Mouse (Mus musculus) midbrain, embryonic 11.5 days (tissue): Measurements from ENCODE around the gene Agk. TPM values are rescaled to one million over a fixed set of nuclear protein-coding genes. Genes with fewer than 3 reads are reported as not detected.

ENCODE experiments used
- ATAC-seq: fragments of 200-750 bp; cut with Nextera tagmentation; 2 replicates; pipeline ENCODE4 v1.8.0; 2017; ENCODE audit warnings: moderate TSS enrichment, moderate library complexity; ENCODE audit not compliant: low FRiP score
- DNase-seq: peaks from one replicate; pipeline ENCODE4 v3.0.0; 2015; ENCODE audit warnings: low spot score; ENCODE audit errors: missing footprints
- H3K27ac ChIP-seq: fragments of 300-500 bp; sonication (generic); 2 replicates; pipeline ENCODE4 v1.5.1; 2014; ENCODE audit warnings: low read depth, low read length
- H3K27me3 ChIP-seq: fragments of 300-500 bp; sonication (generic); 2 replicates; pipeline ENCODE4 v1.6.1; 2014; ENCODE audit warnings: mild to moderate bottlenecking, low read length, moderate library complexity, mixed read lengths; ENCODE audit not compliant: control insufficient read depth, insufficient read depth
- H3K36me3 ChIP-seq: fragments of 300-500 bp; sonication (generic); 2 replicates; pipeline ENCODE4 v1.6.1; 2014; ENCODE audit warnings: mild to moderate bottlenecking, low read length, moderate library complexity, mixed read lengths; ENCODE audit not compliant: control insufficient read depth, insufficient read depth
- H3K4me1 ChIP-seq: fragments of 300-500 bp; sonication (generic); 2 replicates; pipeline ENCODE4 v1.6.1; 2014; ENCODE audit warnings: low read length; ENCODE audit not compliant: control insufficient read depth, insufficient read depth
- H3K4me2 ChIP-seq: fragments of 300-500 bp; sonication (generic); 2 replicates; pipeline ENCODE4 v1.6.1; 2014; ENCODE audit warnings: mild to moderate bottlenecking, moderate library complexity
- H3K4me3 ChIP-seq: fragments of 300-500 bp; sonication (generic); 2 replicates; pipeline ENCODE4 v1.5.1; 2014; ENCODE audit warnings: low read depth, low read length
- H3K9ac ChIP-seq: fragments of 300-500 bp; sonication (generic); 2 replicates; pipeline ENCODE4 v1.6.1; 2014; ENCODE audit warnings: low read length
- H3K9me3 ChIP-seq: fragments of 300-500 bp; sonication (generic); 2 replicates; pipeline ENCODE4 v1.6.1; 2016; ENCODE audit warnings: low read length; ENCODE audit not compliant: control insufficient read depth
- WGBS: fragments of 180-500 bp; shearing (Covaris S2); extraction: QIAGEN DNeasy Blood & Tissue Kit; methylation state at CpG from one replicate; pipeline ENCODE4 v1.1.7; 2014; 5-methylcytosine and 5-hydroxymethylcytosine counted together
- polyA plus RNA-seq: library from polyadenylated mRNA; unstranded; fragments of >200 nt; fragmentation: Nextera tagmentation; extraction: Ambion mirVana; gene quantifications from 2 replicates; pipeline ENCODE4 v1.2.1, GENCODE M21; 2014

Gene Agk
- polyA plus RNA-seq, 1 experiment from 2014 or later: 39.4 TPM

DNA sequence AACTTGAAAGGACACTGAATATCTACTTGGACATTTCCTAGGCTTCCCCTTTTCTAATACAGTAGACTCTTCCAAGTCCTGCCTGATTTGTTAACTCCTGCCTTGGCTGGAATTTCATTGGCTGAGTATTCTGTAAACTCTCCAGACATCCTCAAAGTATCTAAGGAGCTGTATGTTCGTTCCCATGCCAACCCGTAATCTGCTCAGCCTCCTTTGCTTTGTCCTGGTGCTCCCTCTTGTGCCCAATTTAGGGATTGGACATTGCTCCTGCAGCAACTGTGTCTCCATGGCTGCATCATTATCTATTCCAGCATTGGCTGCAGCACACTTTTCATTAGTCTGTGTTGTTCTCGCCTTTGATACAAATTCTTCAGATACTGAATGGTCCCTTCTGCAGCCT is 68.2 kb downstream of the Agk start:
- Histone ChIP-seq H3K4me1 (no peaks in the 10 kb centered on the region), H3K27ac (no peak overlapping the region), H3K9ac (no peak overlapping the region), H3K4me2 (no peak overlapping the region), H3K36me3 (peaks cover 2% of the 10 kb centered on the region; the same call in 1 of the 2 replicates), H3K9me3 (no peaks in the 10 kb centered on the region), H3K4me3 (no peak overlapping the region), H3K27me3 (no peaks in the 10 kb centered on the region)
- ATAC-seq (peak; percentile 95), DNase-seq (peak; percentile 96)
- 13% methylated on average over 3 of the region's 3 CpGs for WGBS

DNA sequence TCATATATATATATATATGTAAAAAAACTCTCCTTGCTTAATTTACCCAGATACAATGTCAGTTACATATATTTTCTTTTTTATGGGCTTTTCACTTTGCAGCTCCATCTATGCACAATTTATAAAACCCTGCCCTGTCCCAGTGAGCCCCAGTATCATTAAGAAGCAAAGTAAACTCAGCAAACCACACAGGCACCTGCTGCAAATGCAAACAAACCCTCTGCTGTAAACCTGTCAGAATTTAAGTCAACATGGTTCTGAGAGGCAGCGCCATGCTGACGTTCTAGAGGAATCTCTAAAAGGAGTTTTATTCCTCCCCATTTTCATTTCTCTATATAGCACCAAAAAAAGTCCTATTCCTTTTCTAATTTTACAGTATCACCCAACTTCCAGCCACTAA is 77.1 kb downstream of the Agk start:
- DNase-seq: no peak
- WGBS: 94% methylated on average over 2 of the region's 2 CpGs
- Histone ChIP-seq H3K4me2 (no peak overlapping the region), H3K9ac (no peak overlapping the region), H3K4me3 (no peak overlapping the region), H3K4me1 (no peaks in the 10 kb centered on the region), H3K9me3 (no peaks in the 10 kb centered on the region), H3K36me3 (peaks cover 11% of the 10 kb centered on the region; the same call in 1 of the 2 replicates), H3K27ac (no peak overlapping the region), H3K27me3 (no peaks in the 10 kb centered on the region)
- ATAC-seq: no peak

DNA sequence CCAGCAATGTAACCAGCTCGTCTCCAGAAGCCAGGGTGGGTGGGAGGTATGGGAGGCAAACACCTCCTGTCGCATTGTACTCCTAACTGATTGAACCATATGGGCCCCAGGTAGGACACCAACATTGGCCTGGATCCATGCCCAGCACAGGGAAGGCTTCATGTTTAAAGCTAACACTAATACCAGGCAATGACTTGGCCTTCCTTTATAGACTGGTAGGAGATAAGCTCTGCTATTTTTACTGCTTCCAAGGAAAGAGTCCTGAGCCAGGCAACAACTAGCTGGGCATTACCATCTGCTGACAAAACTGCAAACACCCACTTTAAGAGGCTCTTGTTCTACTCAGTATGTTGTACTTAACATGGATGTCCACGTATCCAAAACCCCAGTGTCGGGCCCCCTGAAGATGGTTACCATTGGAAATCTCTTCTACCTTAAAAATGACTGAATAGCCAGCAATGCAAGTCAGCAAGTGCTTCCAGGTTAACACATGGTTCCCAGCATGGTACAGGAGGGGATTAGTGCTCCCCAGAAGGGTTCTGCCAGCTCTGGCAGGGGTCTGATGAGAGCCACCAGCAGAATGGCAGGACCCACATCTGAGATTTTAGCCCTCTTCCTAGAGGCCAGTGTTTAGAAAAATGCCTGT is 78.8 kb downstream of the Agk start:
- Histone ChIP-seq H3K9me3 (no peaks in the 10 kb centered on the region), H3K27me3 (no peaks in the 10 kb centered on the region), H3K36me3 (peaks cover 11% of the 10 kb centered on the region; the same call in 1 of the 2 replicates), H3K4me1 (no peaks in the 10 kb centered on the region), H3K9ac (no peak overlapping the region), H3K4me3 (no peak overlapping the region), H3K4me2 (no peak overlapping the region), H3K27ac (no peak overlapping the region)
- WGBS: 91% methylated on average over 4 of the region's 4 CpGs
- ATAC-seq (no peak), DNase-seq (no peak)

DNA sequence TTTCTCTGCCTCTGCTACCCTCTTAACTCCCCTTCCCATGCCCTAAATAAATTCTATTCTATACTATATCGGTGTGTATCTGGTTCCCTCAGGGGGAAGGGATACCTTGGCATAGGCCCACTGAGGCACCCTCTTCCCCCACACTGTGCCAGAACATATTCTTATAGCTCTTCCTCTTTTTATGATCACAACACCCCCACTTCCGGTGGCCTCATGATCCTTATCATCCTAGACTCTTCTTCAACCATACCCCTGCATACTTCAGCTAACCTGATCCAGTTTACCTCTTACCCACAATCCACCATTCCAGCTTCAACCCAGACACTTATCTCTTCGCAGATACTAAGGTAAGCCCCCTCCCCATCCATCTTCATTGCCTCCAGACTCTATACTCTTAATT is 86.1 kb downstream of the Agk start:
- H3K4me1 ChIP-seq: no peaks in the 10 kb centered on the region
- 0 out of 2 replicates have a peak, but pooled peaks cover 2% of the 10 kb centered on the region for H3K36me3 ChIP-seq
- no peak for DNase-seq
- ATAC-seq: no peak
- no peak overlapping the region for H3K9ac ChIP-seq
- H3K27ac ChIP-seq: no peak overlapping the region
- no peaks in the 10 kb centered on the region for H3K9me3 ChIP-seq
- H3K4me3 ChIP-seq: no peak overlapping the region
- no peak overlapping the region for H3K4me2 ChIP-seq
- WGBS: 94% methylated on average over 3 of the region's 3 CpGs
- H3K27me3 ChIP-seq: no peaks in the 10 kb centered on the region

DNA sequence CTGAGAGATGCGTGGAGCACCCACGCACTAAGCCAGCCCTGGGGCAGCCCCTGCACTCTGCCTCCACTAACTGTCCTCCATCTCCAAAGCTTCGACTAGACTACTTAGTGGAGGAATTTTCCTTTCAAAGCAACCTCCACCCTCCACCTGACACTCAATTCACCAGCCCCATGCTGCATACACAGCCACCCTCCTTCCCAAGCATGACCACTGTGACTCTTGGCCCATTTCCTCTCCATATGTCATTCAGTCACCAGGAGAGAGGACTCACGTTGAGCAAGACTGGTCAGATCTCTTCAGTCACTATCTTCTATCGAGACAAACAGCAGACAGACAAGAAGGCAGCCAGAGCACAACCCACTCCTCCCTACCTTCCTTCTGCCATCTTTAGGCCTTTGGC is 88.1 kb downstream of the Agk start:
- H3K9ac ChIP-seq: no peak overlapping the region
- ATAC-seq (no peak), DNase-seq (no peak)
- H3K27me3 ChIP-seq: no peaks in the 10 kb centered on the region
- no peak overlapping the region for H3K4me2 ChIP-seq
- H3K4me1 ChIP-seq: no peaks in the 10 kb centered on the region
- no peaks in the 10 kb centered on the region for H3K36me3 ChIP-seq
- H3K27ac ChIP-seq: no peak overlapping the region
- WGBS: 88% methylated on average over 5 of the region's 5 CpGs
- H3K9me3 ChIP-seq: no peaks in the 10 kb centered on the region
- no peak overlapping the region for H3K4me3 ChIP-seq

DNA sequence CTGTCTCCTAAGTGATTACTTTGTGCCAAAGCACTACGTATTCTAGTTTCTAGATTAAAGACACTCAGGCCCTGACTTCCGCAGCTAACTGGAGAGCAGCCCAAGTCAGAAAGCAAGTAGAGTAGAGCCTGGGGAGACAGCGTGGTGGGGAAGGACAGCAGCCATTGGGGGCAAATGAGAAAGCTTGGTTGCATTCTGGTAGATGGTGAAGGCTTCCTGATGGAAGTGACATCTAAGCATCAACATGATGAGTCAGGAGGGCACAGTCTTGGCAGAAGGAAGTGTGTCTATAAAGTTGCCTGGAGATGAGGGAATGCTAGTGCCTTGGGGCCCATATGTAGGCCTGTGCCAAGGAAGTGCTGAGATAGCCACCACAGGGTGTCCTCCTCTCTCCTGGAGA is 88.6 kb downstream of the Agk start:
- DNase-seq (no peak), ATAC-seq (no peak)
- Histone ChIP-seq H3K9ac (no peak overlapping the region), H3K27me3 (no peaks in the 10 kb centered on the region), H3K27ac (no peak overlapping the region), H3K4me3 (no peak overlapping the region), H3K4me2 (no peak overlapping the region), H3K9me3 (no peaks in the 10 kb centered on the region), H3K4me1 (no peaks in the 10 kb centered on the region), H3K36me3 (no peaks in the 10 kb centered on the region)
- WGBS: 93% methylated on average over 3 of the region's 3 CpGs

DNA sequence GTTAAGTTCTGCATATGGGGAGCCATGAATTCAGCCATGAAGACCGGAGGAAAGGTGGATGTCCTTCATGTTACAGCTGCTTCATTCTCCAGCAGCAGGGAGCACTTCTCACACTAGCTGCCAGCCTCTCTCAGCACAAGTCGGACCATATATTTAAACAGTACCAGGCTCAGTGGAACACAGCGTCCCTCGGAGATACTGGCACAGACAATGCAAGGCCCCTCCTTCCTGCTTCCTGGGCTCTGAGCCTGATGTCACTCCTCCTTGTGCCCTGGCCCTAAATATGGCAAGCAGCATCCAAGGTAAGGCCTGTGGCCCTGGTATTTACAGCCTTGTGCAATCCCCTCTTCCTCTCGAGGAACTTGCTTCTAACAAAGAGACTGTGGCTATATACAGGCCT is 90.8 kb downstream of the Agk start:
- H3K4me1 ChIP-seq: no peaks in the 10 kb centered on the region
- no peak overlapping the region for H3K4me3 ChIP-seq
- H3K36me3 ChIP-seq: no peaks in the 10 kb centered on the region
- DNase-seq (no peak), ATAC-seq (no peak)
- H3K4me2 ChIP-seq: no peak overlapping the region
- no peaks in the 10 kb centered on the region for H3K27me3 ChIP-seq
- H3K9me3 ChIP-seq: no peaks in the 10 kb centered on the region
- H3K27ac ChIP-seq: no peak overlapping the region
- H3K9ac ChIP-seq: no peak overlapping the region
- 84% methylated on average over 5 of the region's 5 CpGs for WGBS

DNA sequence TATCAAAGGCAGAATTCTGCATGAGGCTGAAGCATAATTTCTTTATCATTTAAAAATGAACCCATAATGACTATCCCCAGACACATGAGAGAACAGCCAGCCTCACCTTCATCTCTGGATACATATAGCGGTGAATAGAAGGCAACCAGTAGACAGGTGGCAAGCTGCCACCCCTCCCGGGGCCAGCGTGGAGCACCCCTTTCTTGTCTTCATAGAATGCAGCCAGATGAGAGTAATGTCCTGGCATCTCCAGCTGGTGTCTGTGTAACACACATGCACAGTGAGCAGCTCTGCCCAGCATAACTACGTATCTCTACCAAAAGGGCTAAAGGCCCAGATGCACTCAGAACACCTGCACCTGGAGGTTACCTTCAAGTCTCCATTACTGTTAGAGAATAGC is 93.4 kb downstream of the Agk start:
- Histone ChIP-seq H3K4me1 (no peaks in the 10 kb centered on the region), H3K36me3 (no peaks in the 10 kb centered on the region), H3K4me3 (no peak overlapping the region), H3K9me3 (no peaks in the 10 kb centered on the region), H3K27me3 (no peaks in the 10 kb centered on the region), H3K9ac (no peak overlapping the region), H3K27ac (no peak overlapping the region), H3K4me2 (no peak overlapping the region)
- WGBS: 94% methylated on average over 4 of the region's 4 CpGs
- ATAC-seq: no peak
- no peak for DNase-seq

DNA sequence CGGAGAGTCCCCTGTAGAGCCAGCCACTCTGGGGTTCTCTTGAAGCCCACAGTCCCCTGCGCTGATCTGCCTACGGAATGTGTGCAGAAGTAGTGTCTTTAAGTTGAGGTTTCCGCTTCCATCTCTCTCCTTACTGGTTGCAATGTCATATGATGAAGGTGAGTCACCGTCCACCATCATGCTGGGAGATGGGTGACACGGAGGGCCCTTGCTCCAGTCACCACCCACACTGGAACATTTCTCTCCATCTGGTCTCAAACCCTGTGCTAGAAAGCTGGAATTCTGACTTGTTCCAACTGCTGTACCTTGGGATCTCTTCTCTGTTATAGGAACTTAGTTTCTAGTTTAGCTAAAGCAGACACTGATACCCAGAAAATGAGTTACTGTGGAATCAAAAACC is 96.1 kb downstream of the Agk start:
- DNase-seq (no peak), ATAC-seq (no peak)
- 95% methylated on average over 6 of the region's 6 CpGs for WGBS
- no peaks in the 10 kb centered on the region for H3K4me1 ChIP-seq
- no peak overlapping the region for H3K4me3 ChIP-seq
- no peak overlapping the region for H3K9ac ChIP-seq
- H3K27ac ChIP-seq: no peak overlapping the region
- no peaks in the 10 kb centered on the region for H3K36me3 ChIP-seq
- no peak overlapping the region for H3K4me2 ChIP-seq
- H3K27me3 ChIP-seq: no peaks in the 10 kb centered on the region
- H3K9me3 ChIP-seq: no peaks in the 10 kb centered on the region
